Mouse (Mus musculus) heart, adult 2 months (tissue): ENCODE data around the gene Rrp9. TPM values are rescaled to one million over a fixed set of nuclear protein-coding genes. Genes with fewer than 3 reads are reported as not detected.

Source experiments
- DNase-seq, 2 experiments: peaks; one replicate each; pipeline ENCODE4 v3.0.0; 2021
- H3K27ac ChIP-seq: fragments of 200-600 bp; 2 replicates; pipeline ENCODE4 v1.8.1; 2022
- H3K27me3 ChIP-seq: fragments of 200-500 bp; 2 replicates; pipeline ENCODE4 v1.6.1; 2012; ENCODE audit warnings: mild to moderate bottlenecking, low read length, inconsistent platforms, mixed read lengths; ENCODE audit not compliant: control insufficient read depth, insufficient read depth
- H3K36me3 ChIP-seq: fragments of 200-500 bp; 2 replicates; pipeline ENCODE4 v1.6.1; 2012; ENCODE audit warnings: low read length, inconsistent platforms; ENCODE audit not compliant: control insufficient read depth, insufficient read depth
- H3K4me1 ChIP-seq: fragments of 200-500 bp; 2 replicates; pipeline ENCODE4 v1.6.1; 2011; ENCODE audit warnings: low read length; ENCODE audit not compliant: control insufficient read depth, insufficient read depth
- H3K4me3 ChIP-seq: fragments of 200-600 bp; 2 replicates; pipeline ENCODE4 v1.8.1; 2022
- H3K79me2 ChIP-seq: fragments of 200-500 bp; replicated peaks from 2 replicates; pipeline ENCODE4 v1.6.1; 2012; ENCODE audit warnings: mild to moderate bottlenecking, inconsistent platforms, low read length, moderate library complexity, mixed read lengths; ENCODE audit not compliant: control insufficient read depth, insufficient read depth
- H3K9ac ChIP-seq: fragments of 200-500 bp; 2 replicates; pipeline ENCODE4 v1.6.1; 2012; ENCODE audit warnings: low read depth, mild to moderate bottlenecking, control low read depth, inconsistent platforms, low read length, mixed read lengths
- CTCF ChIP-seq: fragments of 200-600 bp; IDR thresholded peaks from 2 replicates; pipeline ENCODE4 v1.8.1; 2022; ENCODE audit warnings: antibody characterized with exemption, mild to moderate bottlenecking, moderate library complexity
- EP300 ChIP-seq: fragments of 200-500 bp; IDR thresholded peaks from 2 replicates; pipeline ENCODE4 v1.6.1; 2011; ENCODE audit warnings: low read depth, low read length, control low read depth; ENCODE audit not compliant: insufficient read depth
- POLR2A ChIP-seq: fragments of 200-500 bp; IDR thresholded peaks from 2 replicates; pipeline ENCODE4 v1.6.1; 2011; ENCODE audit warnings: mild to moderate bottlenecking, low read depth, low read length, control low read depth; ENCODE audit not compliant: insufficient read depth
- WGBS: fragments of 180-500 bp; shearing (Covaris S2); methylation state at CpG from one replicate; pipeline ENCODE4 v1.1.7; 2018; 5-methylcytosine and 5-hydroxymethylcytosine counted together
- intact Hi-C: fragments of 180-260 bp; cut with DNase I; formaldehyde crosslinking; loops from one replicate; pipeline ENCODE4 v1.15.1; 2025
- polyA plus RNA-seq: library from polyadenylated mRNA; depleted of rRNA; stranded (reverse); fragments of >200 nt; gene quantifications from 2 replicates; pipeline ENCODE4 v1.2.3, GENCODE M21; 2012
- total RNA-seq, 2 experiments: library from RNA; stranded (reverse); gene quantifications; 2 replicates each; pipeline ENCODE4 v1.2.3; 2021

Rrp9 gene
- total and polyA plus RNA-seq, 3 experiments = 18.9 to 23.4 (median 21.0) TPM

DNA sequence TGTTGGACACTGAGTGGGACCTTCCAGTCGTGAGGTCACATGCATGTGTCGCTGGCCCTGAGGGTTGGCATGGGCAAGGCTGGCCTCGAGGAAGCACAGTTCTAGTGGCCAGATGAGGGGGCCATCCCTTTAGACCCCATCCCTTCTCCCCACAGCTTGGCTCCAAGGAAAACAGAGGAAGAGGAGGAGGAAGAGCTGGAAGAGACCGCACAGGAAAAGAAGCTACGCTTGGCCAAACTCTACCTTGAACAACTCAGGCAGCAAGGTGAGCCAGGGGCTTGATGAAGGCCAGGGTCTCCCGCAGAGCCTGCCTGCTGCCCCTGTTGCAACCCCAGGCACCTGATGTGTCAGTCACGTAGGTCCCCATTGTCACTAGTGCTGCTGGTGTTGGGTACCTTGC lies 4.8 kb downstream of the Rrp9 start:
- 84% methylated on average over 7 of the region's 7 CpGs for WGBS
- intact Hi-C loops = no loop called here
- no peak for DNase-seq
- Histone ChIP-seq H3K9ac (no peak overlapping the region), H3K4me3 (no peak overlapping the region), H3K27me3 (no peaks in the 10 kb centered on the region), H3K27ac (no peak overlapping the region), H3K36me3 (no peaks in the 10 kb centered on the region), H3K4me1 (peaks cover 8% of the 10 kb centered on the region), H3K79me2 (no peaks in the 10 kb centered on the region)
- no peak for TF ChIP-seq EP300
- no peak for TF ChIP-seq POLR2A
- TF ChIP-seq CTCF = no peak

GRCm38 (mm10) chr9:106481075-106481474 lies 5.3 kb downstream of the Rrp9 start:
- 86% methylated on average over 15 of the region's 15 CpGs for whole genome bisulfite sequencing
- Histone ChIP-seq H3K4me1 (peaks cover 7% of the 10 kb centered on the region), H3K27ac (no peak overlapping the region), H3K79me2 (no peaks in the 10 kb centered on the region), H3K4me3 (no peak overlapping the region), H3K36me3 (no peaks in the 10 kb centered on the region), H3K27me3 (no peaks in the 10 kb centered on the region), H3K9ac (no peak overlapping the region)
- peak in 1 of 2 experiments; percentile 12 for DNase-seq
- intact Hi-C loops = no loop called here
- TF ChIP-seq CTCF (no peak), EP300 (no peak), POLR2A (no peak)

DNA sequence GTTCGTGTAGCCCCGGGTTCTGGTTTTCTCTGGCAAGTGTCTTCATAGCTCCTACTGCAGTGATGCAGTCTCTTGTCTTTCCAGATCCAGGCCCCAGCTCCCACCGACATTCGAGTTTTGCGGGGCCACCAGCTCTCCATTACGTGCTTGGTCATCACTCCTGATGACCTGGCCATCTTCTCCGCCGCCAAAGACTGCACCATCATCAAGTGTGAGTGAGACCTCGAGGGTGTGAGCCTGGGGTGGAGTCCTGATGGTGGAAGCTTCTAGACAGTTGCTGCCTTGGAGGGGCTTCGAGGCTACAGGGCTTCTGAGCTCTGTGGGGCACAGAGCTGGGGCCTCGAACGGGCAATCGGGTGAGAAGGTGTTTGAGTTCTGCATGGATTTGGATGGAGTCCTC lies 5.9 kb downstream of the Rrp9 start:
- 88% methylated on average over 13 of the region's 13 CpGs for WGBS
- Histone ChIP-seq H3K27me3 (no peaks in the 10 kb centered on the region), H3K79me2 (no peaks in the 10 kb centered on the region), H3K4me3 (no peak overlapping the region), H3K9ac (no peak overlapping the region), H3K36me3 (no peaks in the 10 kb centered on the region), H3K4me1 (peaks cover 5% of the 10 kb centered on the region; the same call in 1 of the 2 replicates), H3K27ac (no peak overlapping the region)
- peak in 1 of 2 experiments; percentile 9 for DNase-seq
- intact Hi-C loops = no loop called here
- no peak for TF ChIP-seq EP300
- no peak for TF ChIP-seq POLR2A
- TF ChIP-seq CTCF = no peak

- Histone ChIP-seq H3K79me2 (no peaks in the 10 kb centered on the region), H3K27me3 (no peaks in the 10 kb centered on the region), H3K4me1 (peaks cover 5% of the 10 kb centered on the region; the same call in 1 of the 2 replicates), H3K27ac (no peak overlapping the region), H3K9ac (no peak overlapping the region), H3K4me3 (no peak overlapping the region), H3K36me3 (no peaks in the 10 kb centered on the region)
- TF ChIP-seq EP300 (no peak), CTCF (no peak), POLR2A (no peak)
- intact Hi-C loops = no loop called here
- peak in 1 of 2 experiments; percentile 14 for DNase-seq
- WGBS = 85% methylated on average over 17 of the region's 17 CpGs
These were observed 6.9 kb downstream of the Rrp9 start for GRCm38 (mm10) chr9:106482578-106483115.

DNA sequence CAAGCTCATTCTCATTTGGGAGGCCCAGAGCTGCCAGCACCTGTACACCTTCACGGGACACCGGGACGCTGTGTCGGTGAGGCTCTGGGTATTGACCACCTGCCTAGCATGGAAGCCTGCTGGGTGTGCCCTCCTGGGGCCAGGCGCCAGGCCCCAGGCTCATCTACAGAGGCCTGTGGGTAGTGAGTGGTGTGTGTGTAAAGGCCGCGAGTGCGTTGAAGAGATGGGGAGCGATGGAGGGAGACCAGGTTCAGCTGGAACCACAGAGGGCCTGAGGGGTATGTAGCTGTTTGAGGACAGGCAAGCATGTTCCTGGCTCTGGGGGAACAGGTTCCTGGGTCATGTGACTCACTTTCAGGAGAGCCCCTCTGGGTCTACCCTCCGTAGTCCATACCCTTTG lies 7.4 kb downstream of the Rrp9 start:
- no peaks in the 10 kb centered on the region for H3K79me2 ChIP-seq
- no peak overlapping the region for H3K4me3 ChIP-seq
- intact Hi-C loops = no loop called here
- H3K36me3 ChIP-seq = no peaks in the 10 kb centered on the region
- H3K27ac ChIP-seq = no peak overlapping the region
- TF ChIP-seq CTCF (no peak), EP300 (no peak), POLR2A (no peak)
- DNase-seq = peak in 1 of 2 experiments; percentile 12
- H3K9ac ChIP-seq = no peak overlapping the region
- peaks cover under 1% of the 10 kb centered on the region; the same call in 1 of the 2 replicates for H3K4me1 ChIP-seq
- WGBS = 94% methylated on average over 10 of the region's 10 CpGs
- no peaks in the 10 kb centered on the region for H3K27me3 ChIP-seq

DNA sequence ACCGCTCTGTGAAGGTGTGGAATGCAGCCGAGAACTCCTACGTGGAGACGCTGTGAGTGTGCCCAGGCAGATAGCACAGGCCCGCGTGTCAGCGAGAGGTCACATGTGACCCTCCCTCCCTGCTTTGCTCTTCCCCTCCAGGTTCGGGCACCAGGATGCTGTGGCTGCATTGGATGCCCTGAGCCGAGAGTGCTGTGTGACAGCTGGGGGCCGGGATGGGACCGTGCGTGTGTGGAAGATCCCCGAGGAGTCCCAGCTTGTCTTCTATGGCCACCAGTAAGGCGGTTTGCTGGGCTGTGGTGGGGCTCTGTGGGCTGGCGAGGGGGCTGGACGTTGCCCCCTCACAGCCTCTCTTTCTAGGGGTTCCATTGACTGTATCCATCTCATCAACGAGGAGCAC lies 7.8 kb downstream of the Rrp9 start:
- Histone ChIP-seq H3K4me3 (no peak overlapping the region), H3K9ac (no peak overlapping the region), H3K4me1 (no peaks in the 10 kb centered on the region), H3K27ac (no peak overlapping the region), H3K36me3 (no peaks in the 10 kb centered on the region), H3K27me3 (no peaks in the 10 kb centered on the region), H3K79me2 (no peaks in the 10 kb centered on the region)
- peak in 1 of 2 experiments; percentile 11 for DNase-seq
- intact Hi-C loops = no loop called here
- 87% methylated on average over 17 of the region's 17 CpGs for WGBS
- TF ChIP-seq CTCF (no peak), EP300 (no peak), POLR2A (no peak)
